Mouse (Mus musculus) stomach, embryonic 14.5 days (tissue): ENCODE measurements around the gene Ddx47. TPM values are rescaled to one million over a fixed set of nuclear protein-coding genes. Genes with fewer than 3 reads are reported as not detected.

Experiments used
- ATAC-seq: fragments of 200-750 bp; cut with Nextera tagmentation; 2 replicates; pipeline ENCODE4 v1.8.0; 2017; ENCODE audit warnings: low read depth, moderate TSS enrichment; ENCODE audit not compliant: insufficient number of reproducible peaks, insufficient read depth, low FRiP score
- H3K27ac ChIP-seq: fragments of 300-500 bp; sonication (generic); 2 replicates; pipeline ENCODE4 v1.5.1; 2014; ENCODE audit warnings: mild to moderate bottlenecking, low read length, moderate library complexity, mixed read lengths
- H3K27me3 ChIP-seq: fragments of 300-500 bp; sonication (generic); 2 replicates; pipeline ENCODE4 v1.6.1; 2014; ENCODE audit warnings: low read length, control low read depth, mixed read lengths; ENCODE audit not compliant: control insufficient read depth, insufficient read depth
- H3K36me3 ChIP-seq: fragments of 300-500 bp; sonication (generic); 2 replicates; pipeline ENCODE4 v1.6.1; 2014; ENCODE audit warnings: mild to moderate bottlenecking, control low read depth, low read length, moderate library complexity, mixed read lengths; ENCODE audit not compliant: control insufficient read depth, insufficient read depth
- H3K4me1 ChIP-seq: fragments of 300-500 bp; sonication (generic); 2 replicates; pipeline ENCODE4 v1.6.1; 2014; ENCODE audit warnings: low read length, control low read depth, mixed read lengths; ENCODE audit not compliant: control insufficient read depth, insufficient read depth
- H3K4me2 ChIP-seq: fragments of 300-500 bp; sonication (generic); replicated peaks from 2 replicates; pipeline ENCODE4 v1.6.1; 2014; ENCODE audit warnings: low read depth, low read length, control low read depth
- H3K4me3 ChIP-seq: fragments of 300-500 bp; sonication (generic); 2 replicates; pipeline ENCODE4 v1.5.1; 2014; ENCODE audit warnings: low read depth, low read length, control low read depth
- H3K9ac ChIP-seq: fragments of 300-500 bp; sonication (generic); replicated peaks from 2 replicates; pipeline ENCODE4 v1.6.1; 2014; ENCODE audit warnings: low read depth, mild to moderate bottlenecking, control low read depth, low read length, moderate library complexity, mixed read lengths
- H3K9me3 ChIP-seq: fragments of 300-500 bp; sonication (generic); 2 replicates; pipeline ENCODE4 v1.6.1; 2016; ENCODE audit warnings: low read depth, low read length, control low read depth; ENCODE audit not compliant: control insufficient read depth
- WGBS: fragments of 180-500 bp; shearing (Covaris S2); extraction: QIAGEN DNeasy Blood & Tissue Kit; methylation state at CpG from one replicate; pipeline ENCODE4 v1.1.7; 2014; 5-methylcytosine and 5-hydroxymethylcytosine counted together
- polyA plus RNA-seq: library from polyadenylated mRNA; unstranded; fragments of >200 nt; fragmentation: Nextera tagmentation; extraction: Ambion mirVana; gene quantifications from 2 replicates; pipeline ENCODE4 v1.2.1, GENCODE M21; 2014

The Ddx47 gene
- polyA plus RNA-seq, 1 experiment from 2014 or later: 107 TPM

GRCm38 (mm10) chr6:135065236-135065957, 54.0 kb downstream of the Ddx47 start, which contains the start of gene Gprc5a:
Gprc5a (plus strand) TSS chr6:135065651.
- WGBS: under 1% methylated on average over 44 of the region's 44 CpGs
- Histone ChIP-seq H3K27me3 (no peaks in the 10 kb centered on the region), H3K4me3 (peak within 1 kb of the TSS; percentile 46), H3K27ac (peak within 1 kb of the TSS; percentile 69; the same call in 1 of the 2 replicates), H3K9me3 (no peaks in the 10 kb centered on the region), H3K36me3 (no peaks in the 10 kb centered on the region), H3K9ac (peak within 1 kb of the TSS; percentile 30; the same call in 1 of the 2 replicates), H3K4me2 (peak within 1 kb of the TSS; percentile 76), H3K4me1 (peaks cover 16% of the 10 kb centered on the region; the same call in 1 of the 2 replicates)
- ATAC-seq: peak; percentile 86

- 34% methylated on average over 6 of the region's 6 CpGs for WGBS
- no peaks in the 10 kb centered on the region for H3K36me3 ChIP-seq
- H3K27ac ChIP-seq: no peak overlapping the region
- peaks cover 16% of the 10 kb centered on the region; the same call in 1 of the 2 replicates for H3K4me1 ChIP-seq
- H3K4me3 ChIP-seq: no peak overlapping the region
- H3K9me3 ChIP-seq: no peaks in the 10 kb centered on the region
- ATAC-seq: no peak
- peak overlapping the region; percentile 76 for H3K4me2 ChIP-seq
- H3K9ac ChIP-seq: no peak overlapping the region
- H3K27me3 ChIP-seq: no peaks in the 10 kb centered on the region
Observed at GRCm38 (mm10) chr6:135066795-135067445, 55.5 kb downstream of the Ddx47 start.

GRCm38 (mm10) chr6:135068221-135068620, 56.8 kb downstream of the Ddx47 start:
- no peaks in the 10 kb centered on the region for H3K9me3 ChIP-seq
- H3K27ac ChIP-seq: no peak overlapping the region
- H3K27me3 ChIP-seq: no peaks in the 10 kb centered on the region
- no peak overlapping the region for H3K9ac ChIP-seq
- 63% methylated on average over 5 of the region's 5 CpGs for WGBS
- ATAC-seq: no peak
- H3K4me2 ChIP-seq: no peak overlapping the region
- no peaks in the 10 kb centered on the region for H3K36me3 ChIP-seq
- no peak overlapping the region for H3K4me3 ChIP-seq
- peaks cover 16% of the 10 kb centered on the region; the same call in 1 of the 2 replicates for H3K4me1 ChIP-seq

GRCm38 (mm10) chr6:135069856-135070255, 58.4 kb downstream of the Ddx47 start:
- WGBS: 58% methylated on average over 6 of the region's 6 CpGs
- no peaks in the 10 kb centered on the region for H3K9me3 ChIP-seq

GRCm38 (mm10) chr6:135070347-135070746, 58.9 kb downstream of the Ddx47 start:
- ATAC-seq: no peak
- no peaks in the 10 kb centered on the region for H3K36me3 ChIP-seq
- 56% methylated on average over 2 of the region's 2 CpGs for WGBS
- H3K9ac ChIP-seq: no peak overlapping the region
- no peak overlapping the region for H3K4me3 ChIP-seq
- H3K4me2 ChIP-seq: no peak overlapping the region
- no peaks in the 10 kb centered on the region for H3K9me3 ChIP-seq
- H3K27me3 ChIP-seq: no peaks in the 10 kb centered on the region
- H3K4me1 ChIP-seq: peaks cover 14% of the 10 kb centered on the region; the same call in 1 of the 2 replicates
- H3K27ac ChIP-seq: no peak overlapping the region

More at GRCm38 (mm10) chr6:135069856-135070255, 58.4 kb downstream of the Ddx47 start:
- Histone ChIP-seq H3K9ac (no peak overlapping the region), H3K4me1 (peaks cover 16% of the 10 kb centered on the region; the same call in 1 of the 2 replicates), H3K4me3 (no peak overlapping the region), H3K36me3 (no peaks in the 10 kb centered on the region), H3K27ac (no peak overlapping the region), H3K27me3 (no peaks in the 10 kb centered on the region), H3K4me2 (no peak overlapping the region)
- ATAC-seq: no peak

Other genes starting within 250 kb of the Ddx47 start
- gene Dusp16, start 219.0 kb upstream of the Ddx47 start, polyA plus RNA-seq: 19.2 and 21.4 TPM in 2 replicates
- gene Crebl2, start 181.5 kb upstream of the Ddx47 start, polyA plus RNA-seq: 3.5 and 4.1 TPM in 2 replicates
- gene Gpr19, start 113.0 kb upstream of the Ddx47 start, polyA plus RNA-seq: 11.2 and 12.3 TPM in 2 replicates
- gene Cdkn1b, start 91.2 kb upstream of the Ddx47 start, polyA plus RNA-seq: 18.3 and 19.9 TPM in 2 replicates
- gene Apold1, start 29.9 kb upstream of the Ddx47 start, polyA plus RNA-seq: 3.5 and 4.0 TPM in 2 replicates
- 15.2 and 17.0 TPM in 2 replicates for gene Gprc5a, start 54.0 kb downstream of the Ddx47 start, polyA plus RNA-seq
- gene Gprc5d, start 106.7 kb downstream of the Ddx47 start, polyA plus RNA-seq: not detected in 2 replicates
- 26.2 and 28.8 TPM in 2 replicates for gene Fam234b, start 186.4 kb downstream of the Ddx47 start, polyA plus RNA-seq
- 9.6 and 14.3 TPM in 2 replicates for gene Hebp1, start 186.4 kb downstream of the Ddx47 start, polyA plus RNA-seq
- gene Gsg1, start 242.7 kb downstream of the Ddx47 start, polyA plus RNA-seq: 0.65 and 0.95 TPM in 2 replicates